Mouse (Mus musculus) myocyte (in vitro differentiated cells): ENCODE data around the gene Gli3.

ENCODE experiments used
- MAX ChIP-seq: IDR thresholded peaks from one replicate; pipeline ENCODE4 v1.6.1; 2011; ENCODE audit warnings: low read depth, mild to moderate bottlenecking, control low read depth
- MYOD1 ChIP-seq, 3 experiments: IDR thresholded peaks; one replicate each; pipeline ENCODE4 v1.6.1; 2011; ENCODE audit warnings: control low read depth in 2 of 3, low read depth in 2 of 3, mild to moderate bottlenecking in 2 of 3, moderate library complexity in 1 of 3; ENCODE audit not compliant: insufficient read length in 2 of 3, control insufficient read depth in 1 of 3
- MYOG ChIP-seq, 3 experiments: IDR thresholded peaks; one replicate each; pipeline ENCODE4 v1.6.1; 2011; ENCODE audit warnings: control low read depth in 2 of 3, low read depth in 2 of 3, mild to moderate bottlenecking in 2 of 3; ENCODE audit not compliant: insufficient read length in 2 of 3, control insufficient read depth in 1 of 3, insufficient read depth in 1 of 3
- POLR2A ChIP-seq: IDR thresholded peaks from one replicate; pipeline ENCODE4 v1.6.1; 2011; ENCODE audit warnings: low read depth, mild to moderate bottlenecking, control low read depth, moderate library complexity; ENCODE audit not compliant: insufficient read length
- POLR2AphosphoS2 ChIP-seq: IDR thresholded peaks from one replicate; pipeline ENCODE4 v1.6.1; 2011; ENCODE audit warnings: low read depth, control low read depth; ENCODE audit not compliant: insufficient read length
- REST ChIP-seq: IDR thresholded peaks from one replicate; pipeline ENCODE4 v1.6.1; 2011; ENCODE audit warnings: mild to moderate bottlenecking, control low read depth, moderate library complexity; ENCODE audit not compliant: insufficient read depth, insufficient read length
- USF1 ChIP-seq: IDR thresholded peaks from one replicate; pipeline ENCODE4 v1.6.1; 2011; ENCODE audit warnings: low read depth, mild to moderate bottlenecking, control low read depth, moderate library complexity

- TF ChIP-seq POLR2A, result no peak
- TF ChIP-seq MAX, result no peak
- no peak for TF ChIP-seq REST
- TF ChIP-seq USF1, result no peak
- TF ChIP-seq MYOD1 (IDR thresholded peaks at IDR 0.05; ENCODE audit: control insufficient read depth in 1 of 3, insufficient read length in 2 of 3, low read depth in 2 of 3), result no peak
- no peak for TF ChIP-seq MYOG (IDR thresholded peaks at IDR 0.05; ENCODE audit: control insufficient read depth in 1 of 3, insufficient read depth in 1 of 3, insufficient read length in 2 of 3, low read depth in 2 of 3)
- TF ChIP-seq POLR2AphosphoS2, result no peak
Measured at GRCm38 (mm10) chr13:15474393-15474792, 11.4 kb downstream of the Gli3 start.
